Mouse (Mus musculus): ENCODE measurements around the gene Olfr1219. TPM values are rescaled to one million over a fixed set of nuclear protein-coding genes. Genes with fewer than 3 reads are reported as not detected.

The Olfr1219 gene
- not detected in 2 replicates for polyA plus RNA-seq (2012; rRNA removed)

GRCm38 (mm10) chr2:89083413-89083812, at the start of gene Olfr1219:
TSS of gene Olfr1219 (minus strand) at chr2:89083513.

GRCm38 (mm10) chr2:89132954-89133353, 49.6 kb upstream of the Olfr1219 start, which contains the start of gene Olfr1222:
TSS of gene Olfr1222 (minus strand) at chr2:89133054.

GRCm38 (mm10) chr2:89117183-89117582, 33.9 kb upstream of the Olfr1219 start, which contains the start of gene Olfr1221:
TSS of gene Olfr1221 (minus strand) at chr2:89117283.

GRCm38 (mm10) chr2:89106735-89107134, 23.4 kb upstream of the Olfr1219 start, which contains the start of gene Olfr1220:
TSS of gene Olfr1220 (minus strand) at chr2:89106835.

GRCm38 (mm10) chr2:89061087-89061486, 22.2 kb downstream of the Olfr1219 start, which contains the start of gene Olfr1218:
TSS of gene Olfr1218 (minus strand) at chr2:89061187.

GRCm38 (mm10) chr2:89031965-89032364, 51.3 kb downstream of the Olfr1219 start, which contains the start of gene Olfr1217:
TSS of gene Olfr1217 (minus strand) at chr2:89032065.

Other genes with a start within 250 kb of the Olfr1219 start
- gene Olfr1204, start 234.2 kb downstream of the Olfr1219 start, polyA plus RNA-seq (2012; rRNA removed): not detected in 2 replicates
- not detected in 2 replicates for gene Olfr1206, start 220.3 kb downstream of the Olfr1219 start, polyA plus RNA-seq (2012; rRNA removed)
- not detected in 2 replicates for gene Olfr1208, start 181.2 kb downstream of the Olfr1219 start, polyA plus RNA-seq (2012; rRNA removed)
- gene Olfr1209, start 168.4 kb downstream of the Olfr1219 start, polyA plus RNA-seq (2012; rRNA removed): not detected in 2 replicates
- not detected in 2 replicates for gene Olfr1211, start 145.4 kb downstream of the Olfr1219 start, polyA plus RNA-seq (2012; rRNA removed)
- gene Olfr1212, start 129.5 kb downstream of the Olfr1219 start, polyA plus RNA-seq (2012; rRNA removed): not detected in 2 replicates
- gene Gm13762, start 103.2 kb downstream of the Olfr1219 start, polyA plus RNA-seq (2012; rRNA removed): not detected in 2 replicates
- not detected in 2 replicates for gene Olfr1214, start 90.9 kb downstream of the Olfr1219 start, polyA plus RNA-seq (2012; rRNA removed)
- gene Olfr1215, start 76.5 kb downstream of the Olfr1219 start, polyA plus RNA-seq (2012; rRNA removed): not detected in 2 replicates
- not detected in 2 replicates for gene Olfr1216, start 65.2 kb downstream of the Olfr1219 start, polyA plus RNA-seq (2012; rRNA removed)
- gene Olfr1217, start 51.4 kb downstream of the Olfr1219 start, polyA plus RNA-seq (2012; rRNA removed): not detected in 2 replicates
- not detected in 2 replicates for gene Olfr1218, start 22.3 kb downstream of the Olfr1219 start, polyA plus RNA-seq (2012; rRNA removed)
- not detected in 2 replicates for gene Olfr1220, start 23.3 kb upstream of the Olfr1219 start, polyA plus RNA-seq (2012; rRNA removed)
- gene Olfr1221, start 33.8 kb upstream of the Olfr1219 start, polyA plus RNA-seq (2012; rRNA removed): not detected in 2 replicates
- not detected in 2 replicates for gene Olfr1222, start 49.5 kb upstream of the Olfr1219 start, polyA plus RNA-seq (2012; rRNA removed)
- gene Olfr1223, start 68.0 kb upstream of the Olfr1219 start, polyA plus RNA-seq (2012; rRNA removed): not detected in 2 replicates
- gene Olfr1224-ps1, start 80.6 kb upstream of the Olfr1219 start, polyA plus RNA-seq (2012; rRNA removed): not detected in 2 replicates
- gene Olfr1225, start 91.2 kb upstream of the Olfr1219 start, polyA plus RNA-seq (2012; rRNA removed): not detected in 2 replicates
- not detected in 2 replicates for gene Olfr1226, start 116.5 kb upstream of the Olfr1219 start, polyA plus RNA-seq (2012; rRNA removed)
- gene Olfr1228, start 170.5 kb upstream of the Olfr1219 start, polyA plus RNA-seq (2012; rRNA removed): not detected in 2 replicates
- not detected in 2 replicates for gene Olfr1229, start 204.5 kb upstream of the Olfr1219 start, polyA plus RNA-seq (2012; rRNA removed)
- gene Olfr1230, start 213.8 kb upstream of the Olfr1219 start, polyA plus RNA-seq (2012; rRNA removed): not detected in 2 replicates
- not detected in 2 replicates for gene Olfr1231, start 223.6 kb upstream of the Olfr1219 start, polyA plus RNA-seq (2012; rRNA removed)
- not detected in 2 replicates for gene Olfr1232, start 246.2 kb upstream of the Olfr1219 start, polyA plus RNA-seq (2012; rRNA removed)